Mouse (Mus musculus): ENCODE results near the gene Chchd4.
A peak's percentile ranks its signal among the peaks of the same experiment; 100 is the strongest.

The Chchd4 gene

DNA sequence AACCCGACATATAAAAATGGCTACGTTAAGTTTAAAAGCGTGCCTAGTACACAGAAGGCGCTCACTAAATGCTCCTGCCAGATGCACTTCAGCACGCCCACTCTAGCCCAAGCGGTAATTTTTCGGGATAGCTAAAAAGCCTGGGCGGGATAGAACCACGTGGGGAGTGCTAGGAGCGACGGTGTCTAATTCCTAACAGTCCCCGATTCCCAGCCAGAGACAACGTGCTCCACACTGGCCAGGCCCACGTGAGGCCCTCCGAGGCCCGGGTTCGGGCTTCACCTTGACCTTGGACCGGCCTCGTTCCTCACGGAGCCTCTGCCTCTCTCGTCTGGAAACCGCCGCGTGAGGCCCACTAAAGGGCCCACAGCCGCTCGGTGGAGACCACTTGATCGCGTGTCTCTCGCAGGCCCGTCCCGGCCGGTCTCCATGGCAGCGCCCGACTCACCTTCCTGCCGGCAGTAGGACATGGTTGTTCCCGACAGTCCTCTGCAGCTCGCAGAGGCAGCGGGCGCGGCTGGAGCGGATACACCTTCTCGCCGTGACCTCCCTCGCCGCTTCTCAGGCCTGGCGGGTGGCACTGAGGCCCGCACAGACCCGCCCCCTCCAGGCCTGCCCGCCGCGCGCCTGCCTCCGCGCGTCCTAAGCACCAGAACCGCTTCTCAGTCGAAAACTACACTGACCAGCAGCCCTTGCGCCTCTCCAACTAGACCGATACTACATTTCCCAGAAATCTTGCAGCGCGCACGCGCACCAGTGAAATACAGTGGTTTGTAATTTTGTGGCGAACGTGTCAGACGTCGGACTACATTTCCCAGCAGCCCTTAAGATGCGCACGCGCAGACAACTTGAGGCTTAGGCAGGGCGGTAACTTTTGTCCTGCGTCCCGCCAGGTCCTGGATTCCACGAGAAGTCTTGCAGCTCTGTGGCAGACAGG lies at the start of gene Chchd4, which contains the start of gene Tmem43:
Chchd4 (minus strand) TSS at position 679 of the 937 bp plus-strand sequence.
Tmem43 (plus strand) TSS at position 836 of the 937 bp plus-strand sequence.
- DNase-seq: peak; percentile 99

DNA sequence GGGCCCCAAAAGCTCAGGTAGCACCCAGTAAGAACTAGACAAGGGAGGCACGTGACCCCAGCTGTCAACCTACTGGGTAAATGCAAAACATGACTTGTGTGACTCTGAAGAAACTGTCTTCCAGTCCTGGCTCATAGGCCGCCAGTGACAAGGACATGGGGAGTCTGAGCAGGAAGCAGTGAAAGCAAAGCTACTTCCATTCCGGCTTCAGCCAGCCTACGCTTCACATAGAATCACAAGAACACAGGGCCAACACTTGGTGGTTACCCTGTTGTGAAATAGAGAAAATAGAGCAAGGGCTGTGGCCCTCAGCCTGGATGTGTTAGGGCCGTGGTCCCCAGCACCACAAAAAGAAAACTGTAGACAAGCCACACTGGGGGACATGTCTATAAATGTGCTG lies 49.5 kb upstream of the Chchd4 start:
- no peak for DNase-seq

DNA sequence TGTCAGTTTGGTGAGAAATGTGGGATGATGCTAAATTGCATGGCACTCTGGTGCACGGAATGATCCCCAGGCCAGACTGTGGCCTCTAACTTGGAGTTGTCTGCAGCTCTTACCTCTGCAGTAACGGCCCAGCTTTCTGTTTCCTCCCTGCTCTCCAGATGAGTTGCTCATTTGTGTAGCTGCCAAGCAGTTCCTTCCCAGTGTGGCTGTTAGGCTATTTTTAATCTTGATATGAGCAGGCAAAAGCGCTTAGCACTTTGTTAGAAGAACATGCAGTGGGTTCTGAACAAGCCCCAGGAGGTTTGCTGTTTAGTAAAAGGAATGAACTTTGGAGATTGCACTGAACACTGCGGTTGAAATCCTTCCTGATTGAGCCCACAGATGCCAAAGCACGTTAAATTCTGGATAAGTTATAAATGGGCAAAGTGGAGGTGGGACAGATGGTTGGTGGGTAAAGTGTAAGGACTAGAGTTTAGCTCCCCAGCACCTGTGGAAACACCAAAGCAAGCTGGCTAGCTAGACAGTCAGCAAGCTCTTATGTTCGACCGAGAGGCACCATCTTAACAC lies 45.2 kb upstream of the Chchd4 start:
- peak; percentile 65 for DNase-seq

DNA sequence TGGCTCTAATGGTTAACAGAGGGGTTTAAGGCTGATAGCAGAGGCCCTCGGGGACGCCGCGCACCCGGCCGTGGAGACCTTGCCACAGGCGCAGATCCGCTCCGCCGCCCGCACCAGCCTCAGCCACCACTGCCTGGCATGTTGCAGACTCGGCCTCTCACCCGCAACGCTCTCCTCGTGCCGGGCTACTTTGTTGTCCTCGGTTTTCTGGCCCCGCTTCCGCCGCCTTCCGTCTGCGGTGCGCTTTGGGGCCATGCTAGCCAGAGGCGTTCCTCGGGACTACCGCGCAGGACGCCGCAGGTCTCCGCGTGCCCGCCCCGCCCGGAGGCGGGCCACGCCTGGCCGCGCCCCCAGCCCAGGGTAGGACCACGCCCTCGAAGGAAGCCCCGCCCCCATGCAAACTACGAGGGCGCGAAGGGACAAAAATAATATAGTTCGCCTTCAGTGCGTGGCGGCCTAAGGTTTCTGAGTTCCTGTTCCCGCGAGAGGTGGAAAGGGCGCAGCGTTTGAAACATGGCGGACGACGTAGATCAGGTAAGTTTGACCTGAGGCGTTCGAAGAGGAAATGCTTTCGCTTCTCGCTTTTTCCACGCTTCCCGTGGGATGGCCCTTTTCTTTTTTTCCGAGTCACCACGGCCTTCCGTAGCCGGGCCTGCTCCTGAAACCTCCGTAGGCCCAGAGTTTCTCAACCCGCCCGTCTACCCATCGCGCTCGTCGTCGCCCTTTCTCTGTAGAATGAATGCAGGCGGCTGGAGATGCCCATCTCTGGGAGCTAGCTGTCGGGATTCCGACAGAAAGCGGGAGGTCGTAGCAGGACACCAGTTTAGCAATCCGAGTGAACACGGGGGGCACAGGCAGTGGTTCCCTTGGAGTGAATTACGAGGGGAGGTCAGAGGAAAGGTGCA lies 42.5 kb upstream of the Chchd4 start, which contains the start of the genes Xpc and Lsm3:
Xpc (minus strand) TSS at position 344 of the 905 bp plus-strand sequence.
Lsm3 (plus strand) TSS at position 384 of the 905 bp plus-strand sequence.
- peak; percentile 98 for DNase-seq

DNA sequence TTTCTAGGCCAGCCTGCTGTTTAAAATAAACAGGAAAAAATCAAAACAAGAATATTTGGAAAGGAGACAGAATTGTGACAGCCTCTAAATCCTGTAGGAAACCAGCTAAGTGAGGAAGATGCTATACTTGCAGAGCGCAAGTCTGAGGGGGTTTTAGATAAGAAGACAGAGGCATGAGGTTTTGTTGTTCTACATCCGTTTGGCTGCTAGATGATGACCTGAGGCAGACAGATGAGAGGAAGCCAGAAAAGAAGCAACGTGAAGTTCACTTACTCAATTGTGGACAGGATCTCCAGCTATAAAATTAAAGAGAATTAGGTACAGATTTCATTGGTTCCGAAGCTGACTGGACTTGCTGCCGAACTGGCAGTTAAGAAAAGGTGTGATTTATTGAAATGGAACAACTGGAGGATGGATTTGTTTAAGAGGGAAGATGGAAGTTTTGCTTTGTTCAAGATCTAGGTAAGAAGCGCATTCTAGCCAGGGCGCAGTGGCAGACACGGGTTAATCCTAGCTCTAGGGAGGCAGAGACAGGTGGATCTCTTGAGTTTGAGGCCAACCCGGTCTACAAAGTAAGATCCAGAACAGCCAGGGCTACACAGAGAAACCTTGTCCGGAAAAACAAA lies 41.5 kb upstream of the Chchd4 start:
- no peak for DNase-seq

DNA sequence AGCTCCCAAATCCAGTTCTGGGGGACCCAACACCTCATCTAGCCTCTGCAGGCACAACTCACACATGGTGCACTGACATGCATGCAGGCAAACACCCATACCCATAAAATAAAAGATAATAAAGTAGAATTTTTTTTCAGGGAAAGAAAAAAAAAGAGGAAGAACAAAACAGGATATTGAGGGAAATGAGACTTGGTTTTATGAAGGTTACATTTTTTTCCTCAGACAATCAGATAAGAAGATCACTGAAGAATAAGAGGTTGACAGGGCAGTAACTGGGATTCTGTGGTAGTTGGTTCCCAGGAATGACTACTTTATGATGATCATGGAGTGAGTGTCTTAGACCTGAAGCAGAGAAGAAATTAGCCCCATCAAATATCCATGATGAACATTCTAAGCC lies 40.8 kb upstream of the Chchd4 start:
- no peak for DNase-seq

DNA sequence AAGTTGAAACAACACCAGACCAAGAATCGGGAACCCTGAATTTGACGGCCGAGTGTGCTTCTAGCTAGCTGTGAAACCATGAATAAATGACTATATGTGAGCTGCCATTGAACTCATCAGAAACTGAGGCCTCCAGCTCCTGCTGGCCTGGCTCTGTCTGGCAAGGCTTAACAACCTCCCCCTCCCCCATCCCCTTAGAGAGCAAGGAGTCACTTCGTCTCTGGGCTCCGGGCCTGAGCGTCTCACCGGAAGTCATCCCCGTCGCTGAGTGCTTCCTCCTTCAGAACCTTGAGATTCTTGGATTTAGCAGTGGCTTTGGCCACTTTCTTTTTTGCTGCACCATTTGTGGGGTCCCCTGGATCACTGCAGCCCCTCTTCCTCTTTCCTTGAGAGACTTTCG lies 36.9 kb upstream of the Chchd4 start:
- DNase-seq: no peak

DNA sequence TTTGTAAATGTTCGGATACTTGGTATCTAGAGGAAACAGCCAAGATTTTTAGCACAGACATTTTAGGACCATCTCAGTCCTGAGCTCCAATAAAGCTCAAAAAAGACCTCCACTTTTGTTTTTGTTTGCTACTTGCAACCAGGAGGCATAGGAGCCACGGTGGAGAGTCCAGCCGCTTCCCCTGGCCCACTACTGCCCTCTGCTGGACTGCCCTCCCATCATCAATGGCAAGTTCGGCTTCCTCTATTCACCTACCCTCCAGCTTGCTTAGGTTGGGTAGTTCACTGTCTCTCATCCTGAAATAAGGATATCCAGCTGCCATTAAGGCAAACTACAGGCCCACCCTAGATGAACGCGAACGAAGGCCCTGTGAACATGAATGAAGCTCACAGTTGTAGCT lies 36.0 kb upstream of the Chchd4 start:
- peak; percentile 55 for DNase-seq

- no peak for DNase-seq
Measured at GRCm38 (mm10) chr6:91508041-91508440, 34.7 kb upstream of the Chchd4 start.

DNA sequence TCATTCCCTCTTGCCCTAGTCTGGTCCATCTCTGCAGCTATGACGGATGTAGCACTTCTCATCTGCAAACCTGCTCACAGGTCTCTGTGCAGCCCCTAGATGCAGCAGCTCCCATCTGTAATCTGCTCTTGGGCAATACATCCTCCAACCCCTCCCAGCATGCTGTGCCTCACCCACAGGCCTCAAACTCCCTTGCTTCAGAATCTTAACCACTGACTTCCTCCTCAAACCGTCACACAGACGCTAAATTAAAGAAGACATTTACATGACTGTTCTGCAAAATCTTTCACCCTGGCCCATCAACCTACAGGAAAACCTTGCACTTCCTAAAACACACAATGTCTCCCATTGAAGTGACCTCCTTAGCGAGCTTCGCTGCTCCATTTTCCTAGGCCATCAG lies 32.7 kb upstream of the Chchd4 start:
- no peak for DNase-seq

GRCm38 (mm10) chr6:91503302-91503701 lies 30.0 kb upstream of the Chchd4 start:
- DNase-seq: no peak

- no peak for DNase-seq
Measured at GRCm38 (mm10) chr6:91494526-91494925, 21.2 kb upstream of the Chchd4 start.

GRCm38 (mm10) chr6:91493053-91493452 lies 19.7 kb upstream of the Chchd4 start:
- DNase-seq: no peak

GRCm38 (mm10) chr6:91491004-91491403 lies 17.7 kb upstream of the Chchd4 start:
- no peak for DNase-seq

- peak; percentile 76 for DNase-seq
Measured at GRCm38 (mm10) chr6:91489872-91490271, 16.5 kb upstream of the Chchd4 start.

- peak; percentile 67 for DNase-seq
Measured at GRCm38 (mm10) chr6:91488496-91489212, 15.3 kb upstream of the Chchd4 start.

DNA sequence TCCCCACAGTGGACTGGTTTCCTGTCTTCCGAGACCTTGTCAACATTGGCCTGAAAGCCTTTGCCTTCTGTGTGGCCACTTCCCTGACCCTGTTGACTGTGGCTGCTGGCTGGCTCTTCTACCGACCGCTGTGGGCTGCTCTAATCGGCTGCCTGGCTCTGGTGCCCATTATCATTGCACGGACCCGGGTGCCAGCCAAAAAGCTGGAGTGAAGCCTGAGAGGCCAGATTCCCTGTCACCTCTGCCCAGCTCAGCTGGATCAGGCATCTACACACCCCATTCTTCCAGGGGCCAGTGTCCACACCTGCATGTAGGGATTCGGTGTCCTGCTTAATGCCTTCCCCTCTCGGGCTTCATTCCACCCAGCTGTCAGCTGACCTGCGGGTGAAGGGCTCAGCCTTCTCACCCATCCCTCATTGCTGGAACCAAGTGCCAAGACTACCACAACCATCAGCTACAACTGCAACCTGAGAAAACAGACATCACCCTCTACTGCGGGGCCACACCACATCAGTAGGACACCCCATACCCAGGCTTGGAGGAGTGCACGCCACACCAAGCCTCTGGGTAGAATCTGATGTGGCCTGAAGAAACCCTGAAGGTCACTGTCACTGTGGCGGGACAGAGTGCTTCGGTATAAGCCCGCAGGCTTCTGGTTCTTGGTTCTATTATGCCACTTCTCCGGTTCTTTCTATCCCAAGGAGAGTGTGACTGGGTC lies 13.5 kb upstream of the Chchd4 start:
- DNase-seq: no peak

- no peak for DNase-seq
Measured at GRCm38 (mm10) chr6:91483371-91483770, 10.0 kb upstream of the Chchd4 start.

DNA sequence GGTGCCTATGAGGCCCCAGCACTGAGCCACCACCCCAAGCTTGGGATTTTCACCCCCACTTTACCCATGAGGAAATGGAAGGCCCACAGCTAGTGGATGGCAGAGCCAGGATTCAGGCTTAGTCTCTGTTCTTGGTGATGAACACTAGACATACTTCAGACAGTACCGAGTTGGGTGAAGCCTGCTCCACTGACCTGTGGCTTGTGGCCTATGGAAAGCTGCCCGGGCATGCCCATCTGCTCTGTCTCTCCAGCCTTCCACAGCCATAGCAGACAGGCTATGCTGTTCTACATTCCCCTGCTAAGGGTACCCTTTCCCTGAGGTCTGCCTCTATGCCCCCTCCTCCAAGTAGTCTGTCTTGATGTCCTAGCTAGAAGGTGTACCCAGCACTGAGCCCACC lies 3.2 kb upstream of the Chchd4 start:
- DNase-seq: no peak

- DNase-seq: peak; percentile 53
Measured at GRCm38 (mm10) chr6:91474441-91475190, 1.3 kb upstream of the Chchd4 start.

All from right cerebral cortex, adult 18-20 months (tissue).